Mouse (Mus musculus) lung, postnatal 10 days (tissue): ENCODE results near the gene Mrpl16.

ENCODE experiments used
- DNase-seq: peaks from one replicate; pipeline ENCODE4 v3.0.0; 2021

Mrpl16 gene

DNA sequence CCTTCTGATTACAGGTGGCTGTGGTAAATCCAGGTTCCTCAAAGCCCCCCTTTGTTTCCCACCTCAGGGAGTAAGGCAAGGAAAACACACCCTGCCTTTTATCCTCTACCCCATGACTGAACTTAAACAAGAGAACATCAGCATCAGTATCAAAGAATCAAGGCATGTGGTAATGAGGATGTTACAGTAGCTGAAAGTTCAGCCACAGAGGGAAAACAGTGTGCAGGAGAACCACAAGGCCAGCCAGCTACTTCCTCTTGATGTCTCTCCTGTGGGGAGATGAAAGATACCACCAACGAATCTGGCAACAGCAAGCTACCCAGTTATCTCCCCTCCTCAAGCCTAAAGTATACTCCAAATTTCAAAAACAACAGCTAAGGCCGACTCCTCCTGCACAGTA is 37.1 kb downstream of the Mrpl16 start:
- no peak for DNase-seq

- no peak for DNase-seq
Measured at GRCm38 (mm10) chr19:11807822-11808221, 37.6 kb downstream of the Mrpl16 start.

GRCm38 (mm10) chr19:11808452-11808851 is 38.3 kb downstream of the Mrpl16 start:
- DNase-seq, result no peak

- no peak for DNase-seq
Measured at GRCm38 (mm10) chr19:11810003-11810758, 40.0 kb downstream of the Mrpl16 start.

DNA sequence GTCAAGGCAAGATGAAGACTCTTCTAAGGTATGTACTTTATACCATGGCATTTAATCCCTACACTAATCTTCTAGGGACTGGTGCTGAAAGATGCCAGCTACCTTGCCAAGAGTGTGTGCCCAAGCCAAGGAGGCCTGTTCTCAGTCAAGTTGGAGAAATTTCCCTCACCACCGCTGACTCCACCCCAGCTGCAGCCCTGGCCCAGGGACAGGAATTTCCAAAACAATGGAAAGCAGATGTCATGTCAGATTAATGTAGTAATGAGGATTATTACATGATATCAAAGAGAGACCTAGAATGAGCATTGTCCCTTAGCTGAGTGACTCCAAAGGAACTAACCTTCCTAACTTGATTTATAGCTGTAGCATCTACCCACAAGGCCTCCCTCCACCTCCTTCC is 40.7 kb downstream of the Mrpl16 start:
- DNase-seq, result peak; percentile 69

DNA sequence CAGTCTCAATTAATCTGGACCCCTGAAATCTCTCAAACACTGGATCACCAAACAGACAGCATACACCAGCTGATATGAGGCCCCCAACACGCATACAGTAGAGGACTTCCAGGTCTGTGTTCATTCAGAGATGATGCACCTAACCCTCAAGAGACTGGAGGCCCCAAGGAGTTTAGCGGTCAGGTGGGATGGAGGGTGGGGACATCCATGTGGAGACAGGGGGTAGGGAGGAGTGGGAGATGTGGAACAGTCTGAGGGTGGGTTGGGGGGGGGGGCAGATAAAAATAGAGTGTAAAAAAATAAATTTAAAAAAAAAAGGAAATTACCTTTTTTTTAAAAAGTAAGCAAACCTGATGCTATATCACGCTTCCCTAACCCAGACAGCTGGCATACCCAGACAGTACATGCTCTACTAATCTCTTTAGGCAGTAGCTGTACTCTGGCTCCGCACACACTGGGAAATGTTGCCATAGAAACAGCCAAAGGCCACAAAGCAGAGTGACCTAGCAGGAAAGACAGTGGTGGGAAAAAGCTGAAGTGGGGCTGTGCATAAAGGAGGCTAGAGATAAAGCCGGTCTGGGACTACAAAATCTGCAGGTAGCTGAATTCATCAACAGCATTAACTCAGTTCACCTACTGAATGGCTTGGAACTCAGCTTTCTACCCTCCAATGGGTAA is 41.6 kb downstream of the Mrpl16 start:
- DNase-seq, result no peak

GRCm38 (mm10) chr19:11813136-11813535 is 42.9 kb downstream of the Mrpl16 start:
- no peak for DNase-seq

DNA sequence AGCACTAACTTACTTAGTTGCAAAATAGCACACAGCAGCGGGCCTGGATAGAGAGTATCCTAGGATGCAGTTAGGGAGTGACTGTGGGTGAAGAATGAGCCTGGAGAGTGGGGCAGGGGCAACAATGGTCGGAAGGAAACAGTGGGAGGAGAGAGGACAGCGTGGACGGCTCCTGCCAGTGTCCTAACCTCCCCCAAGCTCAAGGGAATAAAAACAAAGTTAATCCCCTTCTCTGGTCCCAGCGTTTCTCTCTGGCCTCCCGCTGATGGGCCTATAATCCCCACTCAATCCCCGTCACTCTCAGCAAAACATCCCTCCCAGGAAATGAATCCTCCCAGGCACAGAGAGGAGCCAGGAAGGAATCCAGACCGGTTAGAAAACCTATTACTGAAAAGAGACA is 43.5 kb downstream of the Mrpl16 start:
- peak; percentile 47 for DNase-seq

DNA sequence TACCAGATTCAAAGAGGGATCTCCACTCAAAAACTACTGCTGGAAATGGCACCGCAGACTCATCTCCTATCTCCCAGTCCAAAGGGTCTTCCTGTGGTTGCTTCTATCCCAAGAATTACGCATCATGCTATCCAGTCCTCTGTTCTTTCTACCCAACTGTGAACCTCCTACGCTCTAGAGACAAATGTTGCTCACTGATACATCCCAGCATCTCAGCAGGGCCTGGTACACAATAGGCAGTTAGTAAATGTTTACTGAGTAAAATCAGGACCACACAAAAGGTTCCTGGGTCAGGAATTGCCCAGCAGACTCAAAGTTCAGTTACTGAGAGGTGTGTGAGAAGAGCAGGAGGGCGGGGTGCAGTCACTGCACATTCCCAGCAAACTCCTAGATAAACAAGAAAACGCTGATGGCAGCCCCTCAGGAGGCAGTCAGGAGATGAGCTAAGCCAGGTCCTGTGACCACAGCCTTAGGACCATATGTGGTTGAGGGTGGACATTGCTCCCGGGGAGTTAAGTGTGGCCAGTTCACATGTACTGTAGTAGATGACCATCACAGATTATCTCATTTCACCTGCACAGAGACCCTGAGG is 44.6 kb downstream of the Mrpl16 start:
- no peak for DNase-seq

GRCm38 (mm10) chr19:11816706-11817105 is 46.5 kb downstream of the Mrpl16 start:
- DNase-seq, result no peak

GRCm38 (mm10) chr19:11817586-11817985 is 47.4 kb downstream of the Mrpl16 start:
- no peak for DNase-seq

DNA sequence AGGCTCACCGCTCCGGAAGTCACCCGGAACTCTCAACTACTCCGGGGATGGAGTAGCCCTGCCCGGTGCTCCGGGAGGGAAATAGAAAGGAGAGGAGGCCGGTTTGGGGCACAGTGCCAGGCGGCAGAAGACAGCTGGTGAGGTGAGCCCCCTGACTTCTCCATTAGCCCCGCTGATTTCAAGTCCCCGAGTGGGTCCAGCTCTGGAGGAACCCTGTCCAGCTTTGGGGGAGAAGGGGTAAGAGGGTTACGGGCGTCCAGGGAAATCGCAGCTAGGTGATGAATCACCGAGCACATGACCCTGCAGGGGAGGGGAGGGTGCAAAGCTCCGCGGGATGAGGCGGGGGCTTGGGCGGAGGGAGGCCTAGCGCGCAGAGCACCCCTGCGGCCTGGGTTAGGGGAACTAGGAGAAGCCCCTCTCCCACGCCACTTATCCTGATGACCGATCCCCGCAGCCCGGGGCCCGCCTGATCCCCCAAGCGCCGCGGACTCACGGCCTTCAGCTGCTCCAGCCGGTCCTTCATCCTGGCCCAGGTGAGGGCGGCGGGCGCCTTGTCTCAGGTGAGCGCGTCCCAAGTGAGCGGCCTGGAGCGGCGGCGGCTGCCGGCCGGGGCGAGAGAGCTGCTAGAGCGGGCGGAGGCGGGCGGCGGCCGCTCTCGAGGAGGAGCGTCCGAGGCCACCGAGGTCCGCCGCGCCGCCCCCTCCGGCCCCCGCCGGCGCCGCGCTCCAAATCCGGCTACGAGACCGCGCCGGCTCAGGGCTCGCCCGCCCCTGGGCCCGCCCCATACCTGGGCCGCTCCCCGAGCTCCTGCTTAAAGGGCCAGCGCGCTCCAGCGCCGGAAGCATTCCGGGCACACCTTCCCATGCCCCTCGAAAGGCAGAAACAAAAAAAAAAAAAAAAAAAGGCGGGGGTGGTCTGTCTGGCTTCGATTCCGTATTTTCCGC is 48.3 kb downstream of the Mrpl16 start:
- peak; percentile 71 for DNase-seq

- DNase-seq, result no peak
Measured at GRCm38 (mm10) chr19:11819143-11819700, 49.0 kb downstream of the Mrpl16 start, which contains the start of gene Stx3. Stx3 (minus strand) TSS chr19:11819403.

GRCm38 (mm10) chr19:11819800-11820199 is 49.6 kb downstream of the Mrpl16 start:
- DNase-seq, result peak; percentile 93

GRCm38 (mm10) chr19:11820211-11820610 is 50.0 kb downstream of the Mrpl16 start:
- no peak for DNase-seq

DNA sequence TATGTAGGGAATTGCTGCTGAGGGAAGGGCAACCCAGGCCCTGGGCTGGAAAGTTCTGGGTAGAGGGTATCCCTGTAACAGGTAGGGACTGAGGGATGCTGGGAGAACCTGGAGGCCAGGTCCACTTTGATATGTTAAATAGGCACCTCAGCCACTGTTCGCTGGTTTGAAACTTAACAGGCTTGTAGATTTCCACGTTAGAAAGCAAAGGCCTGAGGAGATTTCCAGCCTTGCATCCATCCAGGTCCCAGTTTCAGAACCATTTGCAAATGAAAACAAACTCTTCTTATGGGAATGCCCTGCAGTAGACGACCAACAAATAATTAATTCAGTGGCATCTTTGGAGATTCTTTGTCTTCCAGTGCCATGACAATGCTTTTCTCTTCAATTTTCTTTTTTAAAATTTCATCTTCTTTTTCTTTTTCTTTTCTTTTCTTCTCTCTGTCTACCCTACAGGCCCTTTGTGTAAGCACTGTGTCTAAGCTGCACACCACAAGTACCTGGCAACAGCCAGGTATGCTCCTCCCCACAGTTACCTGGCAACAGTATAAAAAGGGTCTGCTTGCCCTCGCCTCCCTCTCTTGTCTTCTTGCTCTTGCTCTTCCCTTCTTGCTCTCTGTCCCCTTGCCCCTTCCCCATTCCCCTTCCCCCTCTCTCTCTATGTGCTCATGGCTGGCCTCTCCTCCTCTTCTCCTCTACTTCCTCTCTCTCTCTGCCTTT is 53.3 kb downstream of the Mrpl16 start:
- DNase-seq, result no peak
